Mouse (Mus musculus) CH12.LX (cell line): ENCODE results near the gene Pus7l. TPM values are rescaled to one million over a fixed set of nuclear protein-coding genes. Genes with fewer than 3 reads are reported as not detected.
"Not testable (repeated sequence)": the region's sequence is repeated elsewhere in the genome, so short reads cannot be mapped to it uniquely, and the experiment has no call there.

Source experiments
- DNase-seq: peaks from one replicate; pipeline ENCODE4 v3.0.0-alpha.2; 2013; ENCODE audit errors: extremely low read depth
- H3K27ac ChIP-seq: 2 replicates; pipeline ENCODE4 v1.5.1; 2012; ENCODE audit warnings: low read depth, mild to moderate bottlenecking, control low read depth, moderate library complexity; ENCODE audit not compliant: insufficient read depth
- H3K27me3 ChIP-seq: replicated peaks from 2 replicates; pipeline ENCODE3; 2012; ENCODE audit warnings: inconsistent platforms
- H3K36me3 ChIP-seq, 2 experiments: replicated peaks in 1 of 2; 2 replicates each; pipeline versions ENCODE3 to v1.6.1; 2012; ENCODE audit warnings: inconsistent platforms in 1 of 2, low read length in 1 of 2, mild to moderate bottlenecking in 1 of 2, mixed read lengths in 1 of 2, moderate library complexity in 1 of 2; ENCODE audit not compliant: control insufficient read depth in 1 of 2, insufficient read depth in 1 of 2
- H3K4me1 ChIP-seq, 2 experiments: 2 replicates each; pipeline ENCODE4 v1.6.1; 2012; ENCODE audit warnings: inconsistent platforms in 1 of 2, moderate library complexity in 1 of 2; ENCODE audit not compliant: insufficient read depth in 2 of 2, control insufficient read depth in 1 of 2
- H3K4me2 ChIP-seq: 2 replicates; pipeline ENCODE4 v1.6.1; 2012; ENCODE audit warnings: low read depth, mild to moderate bottlenecking, control low read depth; ENCODE audit not compliant: poor library complexity, insufficient read depth, severe bottlenecking
- H3K4me3 ChIP-seq, 3 experiments: fragments of 150-350 bp in 1 of 3; sonication (generic) in 1 of 3; replicated peaks in 1 of 3; 2 replicates each; pipeline versions ENCODE3 to v1.5.1; 2011 to 2012; ENCODE audit warnings: low read depth in 2 of 3, low read length in 2 of 3, mild to moderate bottlenecking in 2 of 3, moderate library complexity in 2 of 3, control low read depth in 1 of 3, improper control_type of control experiment in 1 of 3, inconsistent platforms in 1 of 3, mixed read lengths in 1 of 3; ENCODE audit not compliant: poor library complexity in 1 of 3
- H3K79me2 ChIP-seq: replicated peaks from 2 replicates; pipeline ENCODE4 v1.6.1; 2012; ENCODE audit warnings: mild to moderate bottlenecking, moderate library complexity; ENCODE audit not compliant: control insufficient read depth, poor library complexity, insufficient read depth, severe bottlenecking; ENCODE audit errors: extremely low read depth
- H3K9ac ChIP-seq: 2 replicates; pipeline ENCODE4 v1.6.1; 2012; ENCODE audit warnings: low read depth, mild to moderate bottlenecking, control low read depth, moderate library complexity; ENCODE audit not compliant: insufficient read depth
- H3K9me3 ChIP-seq: replicated peaks from 2 replicates; pipeline ENCODE3; 2012; ENCODE audit warnings: low read length, inconsistent platforms, mixed read lengths
- CTCF ChIP-seq, 2 experiments: IDR thresholded peaks in 1 of 2; conservative IDR thresholded peaks in 1 of 2; 2 replicates each; pipeline ENCODE4 v1.5.1; 2011 to 2012; ENCODE audit warnings: low read depth in 2 of 2, low read length in 2 of 2, improper control_type of control experiment in 1 of 2, inconsistent platforms in 1 of 2, mild to moderate bottlenecking in 1 of 2, moderate library complexity in 1 of 2
- E2F4 ChIP-seq: IDR thresholded peaks from 2 replicates; pipeline ENCODE4 v1.6.1; 2011; ENCODE audit warnings: low read depth, low read length, improper control_type of control experiment; ENCODE audit not compliant: insufficient replicate concordance
- IRF4 ChIP-seq: IDR thresholded peaks from 2 replicates; pipeline ENCODE4 v1.6.1; 2014; ENCODE audit warnings: low read depth, mild to moderate bottlenecking, inconsistent platforms, low read length, improper control_type of control experiment
- JUN ChIP-seq: IDR thresholded peaks from 2 replicates; pipeline ENCODE4 v1.6.1; 2011; ENCODE audit warnings: low read depth, mild to moderate bottlenecking, low read length, improper control_type of control experiment, moderate library complexity; ENCODE audit not compliant: insufficient read depth
- JUND ChIP-seq: conservative IDR thresholded peaks from 2 replicates; pipeline ENCODE4 v1.6.1; 2011; ENCODE audit warnings: low read depth, low read length, improper control_type of control experiment
- MAFK ChIP-seq: IDR thresholded peaks from 2 replicates; pipeline ENCODE4 v1.6.1; 2011; ENCODE audit warnings: low read length, improper control_type of control experiment; ENCODE audit not compliant: insufficient replicate concordance
- MAX ChIP-seq: IDR thresholded peaks from 2 replicates; pipeline ENCODE4 v1.6.1; 2011; ENCODE audit warnings: low read length, improper control_type of control experiment
- MAZ ChIP-seq: IDR thresholded peaks from 2 replicates; pipeline ENCODE4 v1.6.1; 2012; ENCODE audit warnings: low read depth, mild to moderate bottlenecking, inconsistent platforms, low read length, improper control_type of control experiment, moderate library complexity
- MYC ChIP-seq: IDR thresholded peaks from 2 replicates; pipeline ENCODE4 v1.6.1; 2011; ENCODE audit warnings: low read depth, mild to moderate bottlenecking, improper control_type of control experiment, low read length
- NRF1 ChIP-seq: IDR thresholded peaks from 2 replicates; pipeline ENCODE4 v1.6.1; 2014; ENCODE audit warnings: low read depth, mild to moderate bottlenecking, inconsistent platforms, low read length, improper control_type of control experiment, moderate library complexity
- PAX5 ChIP-seq: IDR thresholded peaks from 2 replicates; pipeline ENCODE4 v1.6.1; 2012; ENCODE audit warnings: low read length, inconsistent platforms, mixed read lengths
- RCOR1 ChIP-seq: conservative IDR thresholded peaks from 2 replicates; pipeline ENCODE4 v1.6.1; 2012; ENCODE audit warnings: low read depth, mild to moderate bottlenecking, inconsistent platforms, low read length, improper control_type of control experiment
- TCF12 ChIP-seq: IDR thresholded peaks from 2 replicates; pipeline ENCODE4 v1.6.1; 2014; ENCODE audit warnings: low read depth, mild to moderate bottlenecking, inconsistent platforms, low read length, improper control_type of control experiment
- UBTF ChIP-seq: IDR thresholded peaks from 2 replicates; pipeline ENCODE4 v1.6.1; 2012; ENCODE audit warnings: low read depth, mild to moderate bottlenecking, inconsistent platforms, low read length, improper control_type of control experiment, moderate library complexity
- ZC3H11A ChIP-seq: IDR thresholded peaks from 2 replicates; pipeline ENCODE4 v1.6.1; 2012; ENCODE audit warnings: low read depth, mild to moderate bottlenecking, inconsistent platforms, low read length, improper control_type of control experiment
- ZKSCAN1 ChIP-seq: IDR thresholded peaks from 2 replicates; pipeline ENCODE4 v1.6.1; 2012; ENCODE audit warnings: low read depth, inconsistent platforms, low read length, improper control_type of control experiment, borderline replicate concordance
- dilution Hi-C: fragments of 300-500 bp; cut with MboI; formaldehyde crosslinking; loops from 2 replicates; pipeline ENCODE4 v1.14.3; 2020; ENCODE audit warnings: low sequenced_read_pairs; ENCODE audit not compliant: extremely low pct_unique_long_range_greater_than_20kb, extremely low pct_ligation_motif_present
- in situ Hi-C: fragments of 300-500 bp; cut with MboI; formaldehyde crosslinking; loops from 3 replicates; pipeline ENCODE4 v1.14.3; 2019; ENCODE audit warnings: low sequenced_read_pairs, low pct_ligation_motif_present, low pct_unique_long_range_greater_than_20kb, mixed read lengths
- polyA plus RNA-seq: library from polyadenylated mRNA; unstranded; fragments of >175 nt; gene quantifications from 2 replicates; pipeline ENCODE4 v1.2.1, GENCODE M21; 2012; ENCODE audit warnings: low read depth; ENCODE audit not compliant: insufficient read length
- total RNA-seq, 2 experiments: library from RNA; depleted of rRNA; stranded (reverse); fragments of 300-350 nt in 1 of 2; fragments of >200 nt in 1 of 2; gene quantifications; 2 replicates each; pipeline ENCODE4 v1.2.3; 2012 to 2014

Gene Pus7l
- total and polyA plus RNA-seq, 3 experiments = 14.8 to 16.9 (median 15.2) TPM

DNA sequence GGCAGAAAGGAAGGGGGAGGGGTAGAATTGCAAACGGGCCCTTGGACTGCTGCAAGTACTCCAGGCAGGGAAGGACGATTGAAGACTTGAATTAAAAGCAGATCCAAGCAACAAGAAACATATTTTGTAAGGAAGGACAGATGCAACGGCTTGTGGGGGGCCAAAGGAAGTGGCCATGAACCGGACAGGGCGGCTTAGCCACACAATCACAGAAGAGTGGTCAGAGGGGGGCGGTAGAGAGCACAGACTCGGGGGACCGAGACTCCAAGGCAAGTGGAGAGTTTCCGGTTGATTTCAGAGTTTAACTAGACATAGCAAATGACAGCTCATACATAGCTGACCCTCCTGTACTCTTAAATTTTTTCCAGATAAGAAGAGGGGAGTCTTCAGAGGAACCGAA is 47.4 kb downstream of the Pus7l start:
- Histone ChIP-seq H3K4me2 (no peak overlapping the region), H3K9ac (no peak overlapping the region), H3K9me3 (peaks cover 5% of the 10 kb centered on the region), H3K27ac (no peak overlapping the region), H3K4me3 (no peak overlapping the region), H3K36me3 (no peaks in the 10 kb centered on the region), H3K79me2 (no peaks in the 10 kb centered on the region), H3K27me3 (no peaks in the 10 kb centered on the region), H3K4me1 (no peaks in the 10 kb centered on the region)
- in situ Hi-C loops = no loop called here
- dilution Hi-C loops = no loop called here
- DNase-seq = no peak
- peak in 1 of 2 experiments; percentile 33; a peak in 2 of 4 replicates for TF ChIP-seq CTCF (conservative IDR thresholded peaks at IDR 0.05 in 1 of 2, IDR thresholded peaks at IDR 0.05 in 1 of 2; ENCODE audit: low read depth in 2 of 2, low read length in 2 of 2)
- TF ChIP-seq UBTF = no peak

DNA sequence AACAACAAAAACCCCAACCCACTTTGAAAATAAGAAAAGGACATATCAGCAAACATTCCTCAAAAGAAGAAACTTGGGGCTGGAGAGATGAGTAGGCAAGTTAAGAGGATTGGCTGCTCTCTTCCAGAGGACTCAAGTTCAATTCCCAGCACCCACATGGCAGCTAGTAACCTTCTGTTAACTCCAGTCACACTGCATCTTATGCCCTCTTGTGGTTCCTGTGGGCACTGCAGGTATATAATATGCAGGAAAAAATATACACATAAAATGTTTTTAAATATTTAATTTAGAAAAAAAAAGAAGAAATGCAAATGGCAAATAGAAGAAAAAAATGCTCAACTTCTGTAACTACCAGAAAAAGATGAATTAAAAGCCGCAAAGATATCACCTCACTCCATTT is 48.9 kb downstream of the Pus7l start:
- Histone ChIP-seq H3K79me2 (no peaks in the 10 kb centered on the region), H3K9me3 (peaks cover 5% of the 10 kb centered on the region), H3K27ac (no peak overlapping the region), H3K9ac (no peak overlapping the region), H3K27me3 (no peaks in the 10 kb centered on the region), H3K4me1 (no peaks in the 10 kb centered on the region), H3K36me3 (no peaks in the 10 kb centered on the region), H3K4me3 (no peak overlapping the region), H3K4me2 (no peak overlapping the region)
- no peak for DNase-seq
- dilution Hi-C loops (no loop called here), in situ Hi-C loops (no loop called here)
- TF ChIP-seq UBTF (no peak), MAFK (no peak), CTCF (conservative IDR thresholded peaks at IDR 0.05 in 1 of 2, IDR thresholded peaks at IDR 0.05 in 1 of 2; ENCODE audit: low read depth in 2 of 2, low read length in 2 of 2) (peak; percentile 14 to 30; a peak in 1 of 4 replicates), E2F4 (no peak), RCOR1 (no peak), IRF4 (no peak), JUND (no peak)

DNA sequence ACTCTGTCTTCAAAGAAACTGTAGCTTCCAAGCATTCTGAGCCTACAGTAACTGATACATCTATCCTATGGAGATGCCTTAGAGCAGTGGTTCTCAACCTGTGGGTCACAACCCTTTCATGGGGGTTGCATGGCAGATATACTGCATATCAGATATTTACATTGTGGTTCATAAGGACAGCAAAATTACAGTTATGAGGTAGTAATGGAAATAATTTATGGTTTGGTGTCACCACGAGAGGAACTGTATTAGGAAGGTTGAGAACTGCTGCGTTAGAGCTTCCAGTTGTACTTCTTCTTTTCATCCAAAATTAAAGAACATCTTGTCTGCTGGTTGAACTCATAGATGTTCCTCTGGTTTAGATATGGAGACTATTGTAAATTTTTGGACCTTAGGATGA is 53.9 kb downstream of the Pus7l start:
- no peaks in the 10 kb centered on the region for H3K4me1 ChIP-seq
- no peaks in the 10 kb centered on the region for H3K27me3 ChIP-seq
- no peak overlapping the region for H3K9ac ChIP-seq
- TF ChIP-seq MAX = no peak
- no peak for TF ChIP-seq ZKSCAN1
- TF ChIP-seq JUN = no peak
- no peak for TF ChIP-seq ZC3H11A
- TF ChIP-seq PAX5 = no peak
- no peak for TF ChIP-seq MYC
- TF ChIP-seq MAZ = no peak
- no peak for TF ChIP-seq NRF1
- no peak for TF ChIP-seq TCF12
- no peaks in the 10 kb centered on the region for H3K79me2 ChIP-seq
- no peak overlapping the region for H3K4me3 ChIP-seq
- H3K36me3 ChIP-seq = no peaks in the 10 kb centered on the region
- in situ Hi-C loops (no loop called here), dilution Hi-C loops (no loop called here)
- H3K4me2 ChIP-seq = no peak overlapping the region
- H3K9me3 ChIP-seq = peaks cover 5% of the 10 kb centered on the region
- H3K27ac ChIP-seq = no peak overlapping the region
- no peak for DNase-seq

DNA sequence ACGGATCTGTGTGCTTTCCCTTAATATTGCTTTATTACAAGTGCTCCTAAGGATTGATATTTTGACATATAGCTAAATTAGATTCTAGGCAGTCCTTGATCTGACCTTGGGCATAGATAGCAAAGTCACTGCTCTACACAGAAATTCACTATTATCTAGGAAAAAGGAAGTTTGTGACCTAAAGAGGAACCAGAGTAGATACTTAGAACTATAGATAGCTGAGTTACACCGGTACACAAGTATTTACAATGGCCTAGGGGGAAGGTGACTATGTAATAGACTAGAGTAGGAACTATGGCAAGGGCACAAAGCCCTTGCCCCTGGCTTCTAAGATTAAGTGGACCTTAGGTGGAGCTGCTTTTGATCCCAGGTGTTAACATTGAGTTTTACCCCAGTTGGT is 55.3 kb downstream of the Pus7l start:
- H3K79me2 ChIP-seq, in situ Hi-C loops, H3K4me3 ChIP-seq, H3K9ac ChIP-seq, DNase-seq, dilution Hi-C loops, H3K9me3 ChIP-seq, H3K4me1 ChIP-seq, H3K4me2 ChIP-seq, H3K36me3 ChIP-seq, H3K27me3 ChIP-seq, H3K27ac ChIP-seq: not testable (repeated sequence)
